Mouse (Mus musculus) left cerebral cortex, postnatal 10 days (tissue): ENCODE results near the gene Tut7. TPM values are rescaled to one million over a fixed set of nuclear protein-coding genes. Genes with fewer than 3 reads are reported as not detected.

Experiments used
- DNase-seq, 2 experiments: peaks; one replicate each; pipeline ENCODE4 v3.0.0; 2021 to 2022; ENCODE audit warnings: low spot score in 2 of 2, mixed read lengths in 1 of 2; ENCODE audit errors: extremely low spot score in 1 of 2
- intact Hi-C: fragments of 180-260 bp; cut with DNase I; formaldehyde crosslinking; loops from one replicate; pipeline ENCODE4 v1.15.1; 2025
- total RNA-seq, 2 experiments: library from RNA; stranded (reverse); gene quantifications; 2 replicates each; pipeline ENCODE4 v1.2.3; 2021

The Tut7 gene
- total RNA-seq, 2 experiments from 2014 or later = 67.4 to 67.6 TPM

- no peak for DNase-seq
- intact Hi-C loops = loop anchor here (5.0 kb wide), 1 partner anchor 33 kb away; no protein-coding TSS in a partner anchor
These were observed 43.7 kb downstream of the Tut7 start for GRCm38 (mm10) chr13:59779213-59779612.

- DNase-seq = no peak
- intact Hi-C loops = loop anchor here (5.0 kb wide), 1 partner anchor 37 kb away; no protein-coding TSS in a partner anchor
These were observed 47.8 kb downstream of the Tut7 start for GRCm38 (mm10) chr13:59775168-59775567.

- intact Hi-C loops = no loop called here
These were observed 51.7 kb downstream of the Tut7 start for GRCm38 (mm10) chr13:59771257-59771656.

GRCm38 (mm10) chr13:59770847-59771246 lies 52.1 kb downstream of the Tut7 start:
- DNase-seq = no peak
- intact Hi-C loops = no loop called here

More at GRCm38 (mm10) chr13:59771257-59771656, 51.7 kb downstream of the Tut7 start:
- DNase-seq = peak; percentile 64 to 87

- intact Hi-C loops = no loop called here
- peak; percentile 83 to 94 for DNase-seq
These were observed 52.8 kb downstream of the Tut7 start for GRCm38 (mm10) chr13:59770164-59770562.

- intact Hi-C loops = no loop called here
- peak; percentile 100 for DNase-seq
These were observed 53.4 kb downstream of the Tut7 start, which contains the start of gene Isca1 for GRCm38 (mm10) chr13:59769296-59770163. Gene Isca1 (minus strand): TSS chr13:59769810.

- no peak for DNase-seq
- intact Hi-C loops = no loop called here
These were observed 54.4 kb downstream of the Tut7 start for GRCm38 (mm10) chr13:59768531-59768930.

- intact Hi-C loops = no loop called here
- DNase-seq = no peak
These were observed 56.0 kb downstream of the Tut7 start for GRCm38 (mm10) chr13:59766786-59767515.

- no peak for DNase-seq
- intact Hi-C loops = no loop called here
These were observed 60.2 kb downstream of the Tut7 start for GRCm38 (mm10) chr13:59762791-59763190.

GRCm38 (mm10) chr13:59756906-59757305 lies 66.0 kb downstream of the Tut7 start:
- intact Hi-C loops = no loop called here
- no peak for DNase-seq

GRCm38 (mm10) chr13:59750310-59750709 lies 72.6 kb downstream of the Tut7 start:
- intact Hi-C loops = no loop called here
- DNase-seq = no peak

GRCm38 (mm10) chr13:59746711-59747110 lies 76.2 kb downstream of the Tut7 start, which contains the start of gene 1700014D04Rik:
Gene 1700014D04Rik (minus strand): TSS chr13:59746752.
- no peak for DNase-seq
- intact Hi-C loops = no loop called here

- DNase-seq = no peak
- intact Hi-C loops = no loop called here
These were observed 76.8 kb downstream of the Tut7 start for GRCm38 (mm10) chr13:59746164-59746563.

- intact Hi-C loops = no loop called here
These were observed 77.5 kb downstream of the Tut7 start for GRCm38 (mm10) chr13:59745462-59745861.

GRCm38 (mm10) chr13:59741697-59742096 lies 81.2 kb downstream of the Tut7 start:
- DNase-seq = peak in 1 of 2 experiments; percentile 53
- intact Hi-C loops = no loop called here

More at GRCm38 (mm10) chr13:59745462-59745861, 77.5 kb downstream of the Tut7 start:
- no peak for DNase-seq

GRCm38 (mm10) chr13:59741096-59741495 lies 81.9 kb downstream of the Tut7 start:
- no peak for DNase-seq
- intact Hi-C loops = no loop called here

GRCm38 (mm10) chr13:59739397-59739796 lies 83.5 kb downstream of the Tut7 start:
- intact Hi-C loops = no loop called here
- no peak for DNase-seq

GRCm38 (mm10) chr13:59738455-59738854 lies 84.5 kb downstream of the Tut7 start:
- DNase-seq = no peak
- intact Hi-C loops = no loop called here

- no peak for DNase-seq
- intact Hi-C loops = no loop called here
These were observed 87.8 kb downstream of the Tut7 start for GRCm38 (mm10) chr13:59735190-59735589.
